Comparison of ENCODE assay signal across 28 mouse cellular contexts in genomic region chr9:43760078-43760477, GRCm38 (mm10). TPM values are rescaled to one million over a fixed set of nuclear protein-coding genes. Genes with fewer than 3 reads are reported as not detected.
DNase-seq lines count a peak whose midpoint lies in the region; ATAC-seq and TF ChIP-seq lines count a peak whose summit lies in the region.
"Had no signal": no experiment of that assay in that cellular context is flagged by ENCODE, and none has a peak within 500 bp of the region (broad histone marks: within the 10 kb centered on the region; RNA-seq: fewer than 3 reads in every experiment).

No protein-coding gene starts in this region.

- no peaks in the 10 kb centered on the region for H3K27me3 ChIP-seq in hindbrain, embryonic 11.5 days (ENCODE audit: control insufficient read depth, insufficient read depth, low read length)
- H3K27me3 ChIP-seq in hindbrain, embryonic 14.5 days (ENCODE audit: control insufficient read depth, insufficient read depth, low read length), result no peaks in the 10 kb centered on the region
- no peaks in the 10 kb centered on the region for H3K27me3 ChIP-seq in forebrain, embryonic 13.5 days
- H3K27me3 ChIP-seq in hindbrain, embryonic 13.5 days, result no peaks in the 10 kb centered on the region
- H3K27me3 ChIP-seq in thymus, adult 2 months (ENCODE audit: control insufficient read depth, insufficient read depth, low read length), result no peaks in the 10 kb centered on the region
- H3K27me3 ChIP-seq: embryonic facial prominence, embryonic 13.5 days; intestine, embryonic 15.5 days; liver, embryonic 12.5 days had no signal

- H3K4me3 ChIP-seq in hindbrain, embryonic 11.5 days (ENCODE audit: low read depth, low read length), result no peak overlapping the region
- H3K4me3 ChIP-seq in hindbrain, embryonic 14.5 days (replicated peaks; ENCODE audit: low read length), result no peak overlapping the region
- H3K4me3 ChIP-seq in forebrain, embryonic 13.5 days, result no peak overlapping the region
- no peak overlapping the region for H3K4me3 ChIP-seq in hindbrain, embryonic 13.5 days
- no peak overlapping the region for H3K4me3 ChIP-seq in thymus, adult 2 months (ENCODE audit: control insufficient read depth, insufficient read depth, low read length)
- H3K4me3 ChIP-seq: embryonic facial prominence, embryonic 13.5 days; erythroblast, embryonic 14.5 days; heart, embryonic 10.5 days; intestine, embryonic 15.5 days; limb, embryonic 13.5 days; liver, embryonic 12.5 days had no signal

- H3K27ac ChIP-seq in hindbrain, embryonic 11.5 days (ENCODE audit: low read depth, low read length), result peak overlapping the region; percentile 25
- no peak overlapping the region; the same call in 1 of the 2 replicates for H3K27ac ChIP-seq in hindbrain, embryonic 14.5 days
- peak overlapping the region; percentile 88 for H3K27ac ChIP-seq in forebrain, embryonic 13.5 days
- H3K27ac ChIP-seq in hindbrain, embryonic 13.5 days, result peak overlapping the region; percentile 69
- no peak overlapping the region for H3K27ac ChIP-seq in thymus, adult 2 months (ENCODE audit: control insufficient read depth, insufficient read depth, low read length)
- H3K27ac ChIP-seq: embryonic facial prominence, embryonic 13.5 days; heart, embryonic 10.5 days; intestine, embryonic 15.5 days; limb, embryonic 13.5 days; liver, embryonic 12.5 days had no signal

- TF ChIP-seq POLR2A in thymus, adult 2 months (IDR thresholded peaks at IDR 0.05; ENCODE audit: control insufficient read depth, extremely low read depth, insufficient read depth, low read length, poor library complexity), result no peak

- H3K4me2 ChIP-seq in hindbrain, embryonic 11.5 days (replicated peaks; ENCODE audit: low read depth, low read length), result no peak overlapping the region
- no peak overlapping the region for H3K4me2 ChIP-seq in hindbrain, embryonic 14.5 days (replicated peaks)
- no peak overlapping the region for H3K4me2 ChIP-seq in forebrain, embryonic 13.5 days
- no peak overlapping the region for H3K4me2 ChIP-seq in hindbrain, embryonic 13.5 days
- H3K4me2 ChIP-seq: embryonic facial prominence, embryonic 13.5 days; intestine, embryonic 15.5 days; limb, embryonic 13.5 days; liver, embryonic 12.5 days had no signal

- TF ChIP-seq CTCF in thymus, adult 2 months (IDR thresholded peaks at IDR 0.05; ENCODE audit: borderline replicate concordance, control insufficient read depth, extremely low read depth, insufficient read depth, low read length, poor library complexity), result no peak

- H3K9me3 ChIP-seq in hindbrain, embryonic 11.5 days (ENCODE audit: control insufficient read depth, low read length), result no peaks in the 10 kb centered on the region
- no peaks in the 10 kb centered on the region for H3K9me3 ChIP-seq in hindbrain, embryonic 14.5 days (ENCODE audit: control insufficient read depth, low read length)
- H3K9me3 ChIP-seq in forebrain, embryonic 13.5 days (replicated peaks), result peaks cover 4% of the 10 kb centered on the region; the same call in 1 of the 2 replicates
- no peaks in the 10 kb centered on the region for H3K9me3 ChIP-seq in hindbrain, embryonic 13.5 days
- H3K9me3 ChIP-seq: embryonic facial prominence, embryonic 13.5 days; heart, embryonic 10.5 days; intestine, embryonic 15.5 days; limb, embryonic 13.5 days; liver, embryonic 12.5 days had no signal

- no peak for DNase-seq in hindbrain, embryonic 11.5 days (ENCODE audit: low spot score)
- DNase-seq in hindbrain, embryonic 14.5 days (ENCODE audit: low spot score), result no peak
- DNase-seq in brain, adult 2 months (ENCODE audit: low read depth, low spot score), result peak; percentile 68
- DNase-seq in thymus, postnatal 14 days, result no peak
- no peak for DNase-seq in thymus, adult 2 months
- no peak for DNase-seq in left cerebral cortex, adult 18-20 months (ENCODE audit: low spot score in 2 of 2)
- DNase-seq: adrenal gland, postnatal 25 days; cerebellum, adult 11-12 months; cerebellum, postnatal 14 days; embryo, embryonic 11 days; gastrocnemius, postnatal 10 days; heart, postnatal 4 days; kidney, adult 9 months; kidney, postnatal 14 days; lung, adult 18-20 months; lung, postnatal 10 days; retina, postnatal 1 day; right cerebral cortex, postnatal 25 days; spleen, adult 18-20 months; thymus, postnatal 36 days had no signal

- WGBS in hindbrain, embryonic 11.5 days, result 84% methylated on average over 12 of the region's 12 CpGs
- 54% methylated on average over 12 of the region's 12 CpGs for WGBS in hindbrain, embryonic 14.5 days
- 60% methylated on average over 12 of the region's 12 CpGs for WGBS in forebrain, embryonic 13.5 days
- 58% methylated on average over 12 of the region's 12 CpGs for WGBS in hindbrain, embryonic 13.5 days
- 89% methylated on average over 12 of the region's 12 CpGs for WGBS in thymus, adult 2 months

- H3K36me3 ChIP-seq in hindbrain, embryonic 11.5 days (ENCODE audit: control insufficient read depth, insufficient read depth, low read length), result no peaks in the 10 kb centered on the region
- H3K36me3 ChIP-seq in hindbrain, embryonic 14.5 days (replicated peaks; ENCODE audit: control insufficient read depth, insufficient read depth), result no peaks in the 10 kb centered on the region
- H3K36me3 ChIP-seq in forebrain, embryonic 13.5 days (ENCODE audit: poor library complexity, severe bottlenecking), result peaks cover 6% of the 10 kb centered on the region; the same call in 1 of the 2 replicates
- H3K36me3 ChIP-seq in hindbrain, embryonic 13.5 days, result peaks cover 3% of the 10 kb centered on the region; the same call in 1 of the 2 replicates
- no peaks in the 10 kb centered on the region for H3K36me3 ChIP-seq in thymus, adult 2 months (ENCODE audit: control insufficient read depth, insufficient read depth, low read length)
- H3K36me3 ChIP-seq: intestine, embryonic 15.5 days; limb, embryonic 13.5 days; liver, embryonic 12.5 days had no signal

- H3K9ac ChIP-seq in hindbrain, embryonic 11.5 days (ENCODE audit: low read depth, low read length), result no peak overlapping the region
- H3K9ac ChIP-seq in hindbrain, embryonic 14.5 days, result no peak overlapping the region
- no peak overlapping the region for H3K9ac ChIP-seq in forebrain, embryonic 13.5 days
- H3K9ac ChIP-seq in hindbrain, embryonic 13.5 days, result no peak overlapping the region
- H3K9ac ChIP-seq: embryonic facial prominence, embryonic 13.5 days; intestine, embryonic 15.5 days; limb, embryonic 13.5 days; liver, embryonic 12.5 days had no signal

- no peak for ATAC-seq in hindbrain, embryonic 11.5 days (ENCODE audit: low FRiP score)
- ATAC-seq in hindbrain, embryonic 14.5 days (ENCODE audit: low FRiP score), result no peak
- ATAC-seq in forebrain, embryonic 13.5 days, result peak; percentile 36
- ATAC-seq in hindbrain, embryonic 13.5 days (ENCODE audit: low FRiP score), result no peak
- ATAC-seq: intestine, embryonic 15.5 days; liver, embryonic 12.5 days had no signal

- H3K4me1 ChIP-seq in hindbrain, embryonic 11.5 days (replicated peaks; ENCODE audit: control insufficient read depth, insufficient read depth, low read length), result peaks cover 18% of the 10 kb centered on the region
- H3K4me1 ChIP-seq in hindbrain, embryonic 14.5 days (replicated peaks; ENCODE audit: control insufficient read depth, insufficient read depth, low read length), result peaks cover 71% of the 10 kb centered on the region
- H3K4me1 ChIP-seq in forebrain, embryonic 13.5 days, result peaks cover 75% of the 10 kb centered on the region
- H3K4me1 ChIP-seq in hindbrain, embryonic 13.5 days (replicated peaks), result peaks cover 85% of the 10 kb centered on the region
- no peaks in the 10 kb centered on the region for H3K4me1 ChIP-seq in thymus, adult 2 months (replicated peaks; ENCODE audit: control insufficient read depth, insufficient read depth, low read length)

RNA-seq across cellular contexts. Expression of gene Nectin1, which starts 16.3 kb away (rescaled TPM):
- 8.5 and 10.9 TPM in 2 replicates for polyA plus RNA-seq in hindbrain, embryonic 11.5 days (2014; fragmentation: Nextera tagmentation; extraction: Ambion mirVana)
- 18.0 and 18.9 TPM in 2 replicates for polyA plus RNA-seq in hindbrain, embryonic 14.5 days (2014; fragmentation: Nextera tagmentation; extraction: Ambion mirVana)
- polyA plus RNA-seq in forebrain, embryonic 13.5 days (2015; fragmentation: Nextera tagmentation; extraction: Ambion mirVana), result 8.8 and 10.0 TPM in 2 replicates
- 13.6 and 13.8 TPM in 2 replicates for polyA plus RNA-seq in hindbrain, embryonic 13.5 days (2015; fragmentation: Nextera tagmentation; extraction: Ambion mirVana)
- 23.3 and 28.9 TPM in 2 replicates for polyA plus RNA-seq in thymus, adult 2 months (2012; rRNA removed)
- total RNA-seq in left cerebral cortex, adult 18-20 months (2021), result 10 to 100 TPM; 91.6 to 92.4 TPM

Comparison
In these comparisons a context has a peak if more than half of its experiments do, and no peak if none do; other contexts are left out.
1. H3K27ac ChIP-seq: peak in hindbrain, embryonic 11.5 days (single experiment), forebrain, embryonic 13.5 days (single experiment) and hindbrain, embryonic 13.5 days (single experiment); none in hindbrain, embryonic 14.5 days (single experiment) and thymus, adult 2 months (single experiment).